Mouse (Mus musculus) splenic B cell, adult 2 months (primary cell): ENCODE measurements at regions not wholly inside any gene's neighbourhood (a gene's known extent, or its start where the extent isn't known, plus 50 kb on each side); places are given as distances from the start of the nearest gene placed in this dataset.

Experiments
- DNase-seq: peaks from one replicate; pipeline ENCODE4 v3.0.0-alpha.2; 2011; ENCODE audit warnings: low read depth, low spot score
- H3K27me3 ChIP-seq: 2 replicates; pipeline ENCODE4 v1.6.1; 2012; ENCODE audit warnings: mild to moderate bottlenecking, low read length, moderate library complexity, mixed read lengths; ENCODE audit not compliant: control insufficient read depth, poor library complexity, insufficient read depth, severe bottlenecking
- H3K36me3 ChIP-seq: 2 replicates; pipeline ENCODE4 v1.6.1; 2012; ENCODE audit warnings: mild to moderate bottlenecking, low read length, moderate library complexity, mixed read lengths; ENCODE audit not compliant: control insufficient read depth, poor library complexity, insufficient read depth, severe bottlenecking

- DNase-seq, result no peak
- no peaks in the 10 kb centered on the region for H3K36me3 ChIP-seq
- H3K27me3 ChIP-seq, result no peaks in the 10 kb centered on the region
These were observed 256.2 kb upstream of the Gm26657 start for GRCm38 (mm10) chr4:56483708-56484107.

GRCm38 (mm10) chr4:56456788-56457187 is 283.1 kb upstream of the Gm26657 start:
- H3K27me3 ChIP-seq, result no peaks in the 10 kb centered on the region
- H3K36me3 ChIP-seq, result no peaks in the 10 kb centered on the region
- DNase-seq, result no peak

- Histone ChIP-seq H3K27me3 (no peaks in the 10 kb centered on the region), H3K36me3 (no peaks in the 10 kb centered on the region)
- no peak for DNase-seq
These were observed 318.3 kb upstream of the Gm26657 start for GRCm38 (mm10) chr4:56421575-56421974.

- no peaks in the 10 kb centered on the region for H3K36me3 ChIP-seq
- no peaks in the 10 kb centered on the region for H3K27me3 ChIP-seq
- DNase-seq, result no peak
These were observed 320.6 kb upstream of the Gm26657 start for GRCm38 (mm10) chr4:56419122-56419913.

GRCm38 (mm10) chr4:56411024-56411636 is 328.7 kb upstream of the Gm26657 start:
- DNase-seq, result no peak
- no peaks in the 10 kb centered on the region for H3K36me3 ChIP-seq
- no peaks in the 10 kb centered on the region for H3K27me3 ChIP-seq

GRCm38 (mm10) chr4:56393793-56394192 is 346.1 kb upstream of the Gm26657 start:
- no peak for DNase-seq
- Histone ChIP-seq H3K27me3 (no peaks in the 10 kb centered on the region; the same call in 1 of the 2 replicates), H3K36me3 (no peaks in the 10 kb centered on the region)

- no peaks in the 10 kb centered on the region; the same call in 1 of the 2 replicates for H3K27me3 ChIP-seq
- no peaks in the 10 kb centered on the region for H3K36me3 ChIP-seq
- DNase-seq, result no peak
These were observed 352.8 kb upstream of the Gm26657 start for GRCm38 (mm10) chr4:56387051-56387450.

GRCm38 (mm10) chr4:56375745-56376144 is 364.1 kb upstream of the Gm26657 start:
- no peak for DNase-seq
- Histone ChIP-seq H3K27me3 (no peaks in the 10 kb centered on the region), H3K36me3 (no peaks in the 10 kb centered on the region)

- H3K27me3 ChIP-seq, result no peaks in the 10 kb centered on the region
These were observed 365.4 kb upstream of the Gm26657 start for GRCm38 (mm10) chr4:56374466-56374865.

GRCm38 (mm10) chr4:56373746-56374145 is 366.1 kb upstream of the Gm26657 start:
- Histone ChIP-seq H3K27me3 (no peaks in the 10 kb centered on the region), H3K36me3 (no peaks in the 10 kb centered on the region)
- no peak for DNase-seq

More at GRCm38 (mm10) chr4:56374466-56374865, 365.4 kb upstream of the Gm26657 start:
- H3K36me3 ChIP-seq, result no peaks in the 10 kb centered on the region
- DNase-seq, result no peak

- Histone ChIP-seq H3K36me3 (no peaks in the 10 kb centered on the region), H3K27me3 (no peaks in the 10 kb centered on the region)
- no peak for DNase-seq
These were observed 366.7 kb upstream of the Gm26657 start for GRCm38 (mm10) chr4:56373167-56373566.

GRCm38 (mm10) chr4:56372711-56373110 is 367.2 kb upstream of the Gm26657 start:
- DNase-seq, result no peak
- Histone ChIP-seq H3K27me3 (no peaks in the 10 kb centered on the region), H3K36me3 (no peaks in the 10 kb centered on the region)

GRCm38 (mm10) chr4:56364594-56364993 is 375.3 kb upstream of the Gm26657 start:
- H3K27me3 ChIP-seq, result no peaks in the 10 kb centered on the region
- DNase-seq, result no peak
- no peaks in the 10 kb centered on the region for H3K36me3 ChIP-seq

- Histone ChIP-seq H3K27me3 (no peaks in the 10 kb centered on the region), H3K36me3 (no peaks in the 10 kb centered on the region)
- peak; percentile 3 for DNase-seq
These were observed 377.7 kb upstream of the Gm26657 start for GRCm38 (mm10) chr4:56362121-56362520.

- no peak for DNase-seq
- Histone ChIP-seq H3K36me3 (no peaks in the 10 kb centered on the region), H3K27me3 (no peaks in the 10 kb centered on the region; the same call in 1 of the 2 replicates)
These were observed 390.7 kb upstream of the Gm26657 start for GRCm38 (mm10) chr4:56349216-56349615.
